Mouse (Mus musculus) T-cell, adult 2 months (primary cell): ENCODE data around the gene Slc15a4.

Source experiments
- DNase-seq: peaks from one replicate; pipeline ENCODE4 v3.0.0; 2022; ENCODE audit warnings: low spot score

Slc15a4 gene

DNA sequence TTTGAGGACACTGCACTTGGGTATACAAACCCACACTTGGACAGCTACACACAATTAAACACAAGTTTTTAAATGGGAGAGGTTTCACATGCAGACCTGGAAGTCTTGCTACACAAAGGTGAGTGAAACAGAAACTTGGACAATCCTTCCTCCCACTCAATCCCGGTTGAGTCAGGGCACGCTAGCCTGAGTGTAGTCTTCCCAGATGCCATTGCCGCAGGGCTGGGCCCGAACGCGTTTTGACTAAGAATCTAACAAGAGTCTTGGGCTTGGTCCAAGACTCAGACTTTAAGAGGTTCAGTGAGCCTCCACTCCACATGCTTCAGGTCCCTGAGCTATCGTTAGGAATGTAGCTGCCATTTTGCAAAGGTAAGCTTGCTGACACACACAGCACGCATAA, 12.3 kb downstream of the Slc15a4 start:
- no peak for DNase-seq

DNA sequence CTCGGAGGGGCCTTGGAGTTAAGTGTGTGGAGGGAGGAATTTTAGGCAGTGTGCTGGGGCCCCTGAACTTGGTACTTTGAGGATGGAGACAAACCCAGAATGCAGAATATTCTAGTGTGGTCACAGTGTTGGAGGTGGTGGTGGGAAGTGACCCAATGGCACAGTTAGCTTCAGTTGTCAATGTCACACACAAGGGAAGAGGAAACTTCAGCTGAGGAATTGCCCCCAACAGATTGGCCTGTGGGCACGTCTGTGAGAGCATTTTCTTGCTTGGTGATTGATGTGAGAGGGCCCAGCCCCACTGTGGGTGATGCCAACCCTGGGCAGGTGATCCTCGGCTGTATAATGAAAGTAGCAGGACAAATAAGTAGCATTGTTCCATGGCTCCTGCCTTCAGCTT, 13.9 kb downstream of the Slc15a4 start:
- no peak for DNase-seq

DNA sequence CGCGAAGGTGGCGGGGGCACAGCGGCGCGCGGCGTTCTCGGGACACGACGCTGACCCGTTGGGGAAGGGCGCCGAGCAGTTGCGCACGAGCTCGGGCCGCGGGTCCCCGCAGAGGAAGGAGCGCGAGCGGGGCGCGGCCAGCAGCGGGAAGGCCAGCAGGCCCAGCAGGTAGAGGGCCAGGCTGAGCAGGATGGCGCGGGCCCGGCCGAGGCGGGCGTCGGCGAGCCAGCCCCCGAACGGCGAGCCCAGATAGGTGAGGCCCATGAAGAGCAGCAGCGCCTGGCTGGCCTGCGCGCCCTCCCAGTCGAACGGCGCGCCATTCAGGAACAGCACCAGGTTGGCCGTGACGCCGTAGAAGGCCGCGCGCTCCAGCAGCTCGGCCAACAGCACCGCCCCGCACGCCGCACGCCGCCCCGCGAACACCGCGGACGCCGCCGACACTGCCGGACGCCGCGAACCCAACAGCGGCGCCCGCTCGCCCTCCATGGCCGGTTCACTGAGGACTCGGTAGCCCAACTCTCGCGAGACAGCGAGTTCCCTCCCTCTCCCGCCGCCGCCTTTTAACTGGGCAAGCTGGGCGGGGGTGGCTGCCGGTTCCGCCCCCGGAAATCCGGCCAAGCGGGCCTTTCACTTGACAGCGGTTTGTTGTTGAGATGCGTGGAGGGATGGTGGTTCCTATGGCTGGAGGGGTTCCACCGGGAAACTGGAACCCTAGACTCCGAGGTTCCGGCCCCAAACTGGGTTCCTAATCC, 15.6 kb downstream of the Slc15a4 start:
- peak; percentile 96 for DNase-seq

DNA sequence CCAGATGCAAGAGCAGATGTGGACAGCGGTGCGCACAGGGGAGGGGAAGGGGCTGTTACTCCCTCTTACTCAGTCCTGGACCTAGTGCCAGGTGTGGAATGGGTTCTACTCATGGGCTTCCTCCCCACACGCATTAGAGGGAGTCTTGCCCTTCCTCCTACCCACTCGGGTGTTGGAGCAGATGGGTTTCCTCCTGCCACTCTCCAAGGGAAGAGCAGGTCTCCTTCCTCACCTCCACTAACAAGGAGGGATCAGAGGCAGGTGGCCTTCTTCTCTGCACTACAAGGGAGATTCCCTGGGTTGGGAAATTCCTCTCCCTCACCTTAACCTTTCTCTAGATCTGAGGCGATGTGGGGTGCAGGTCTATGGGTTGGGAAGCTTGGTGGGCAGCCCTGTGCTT, 16.5 kb downstream of the Slc15a4 start:
- no peak for DNase-seq

DNA sequence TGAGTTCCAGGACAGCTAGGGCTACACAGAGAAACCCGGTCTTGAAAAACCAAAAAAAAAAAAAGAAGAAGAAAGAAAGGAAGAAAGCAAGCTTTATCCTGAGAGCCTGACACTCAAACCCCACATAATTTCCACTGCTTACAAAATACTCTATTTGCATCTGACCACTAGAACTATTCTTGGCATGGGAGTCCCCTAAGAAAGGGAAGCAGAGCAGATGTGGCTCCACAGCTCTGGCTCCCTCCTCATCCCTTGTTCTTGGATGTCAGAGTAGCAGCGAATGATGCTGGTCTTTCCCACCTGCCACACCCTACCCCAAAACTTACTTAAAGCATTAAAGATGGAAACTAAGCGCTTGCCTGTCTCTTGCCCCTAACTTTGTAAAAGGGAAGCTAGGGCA, 17.2 kb downstream of the Slc15a4 start:
- no peak for DNase-seq

DNA sequence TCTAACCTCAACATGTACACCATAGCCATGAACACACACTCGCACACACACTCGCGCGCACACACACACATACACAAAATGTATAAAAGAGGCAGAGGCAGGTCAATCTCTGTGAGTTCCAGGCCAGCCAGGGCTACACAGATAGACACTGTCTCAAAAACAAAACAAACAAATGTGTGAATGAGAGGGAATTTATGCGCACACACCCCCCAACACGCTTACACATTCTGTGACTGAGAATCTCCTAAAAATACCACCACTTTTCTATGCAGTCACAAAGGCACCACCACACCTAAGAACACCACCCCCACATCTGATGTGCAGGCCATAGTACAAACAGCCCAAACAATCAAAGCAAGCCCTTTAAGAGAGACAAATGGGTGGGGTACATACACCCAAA, 20.3 kb downstream of the Slc15a4 start:
- no peak for DNase-seq

DNA sequence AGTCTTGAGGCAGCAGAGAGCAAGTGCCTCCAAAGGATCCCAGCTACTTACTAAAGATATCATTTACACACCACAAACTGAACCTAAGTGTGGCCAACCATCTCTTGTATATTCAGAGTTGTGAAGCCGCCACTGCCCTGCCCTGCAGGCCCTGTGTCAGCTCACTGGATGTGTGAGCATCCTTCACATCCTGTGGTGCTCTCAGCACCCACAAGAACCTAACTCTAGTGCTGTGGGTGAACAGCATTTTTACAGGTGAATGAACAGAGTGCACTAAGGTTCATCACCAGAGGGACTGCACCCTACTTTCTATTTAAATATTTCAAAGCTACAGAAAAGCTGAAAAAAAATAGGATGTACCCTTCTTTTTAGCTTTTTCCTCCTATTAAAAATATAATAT, 20.8 kb downstream of the Slc15a4 start:
- no peak for DNase-seq

DNA sequence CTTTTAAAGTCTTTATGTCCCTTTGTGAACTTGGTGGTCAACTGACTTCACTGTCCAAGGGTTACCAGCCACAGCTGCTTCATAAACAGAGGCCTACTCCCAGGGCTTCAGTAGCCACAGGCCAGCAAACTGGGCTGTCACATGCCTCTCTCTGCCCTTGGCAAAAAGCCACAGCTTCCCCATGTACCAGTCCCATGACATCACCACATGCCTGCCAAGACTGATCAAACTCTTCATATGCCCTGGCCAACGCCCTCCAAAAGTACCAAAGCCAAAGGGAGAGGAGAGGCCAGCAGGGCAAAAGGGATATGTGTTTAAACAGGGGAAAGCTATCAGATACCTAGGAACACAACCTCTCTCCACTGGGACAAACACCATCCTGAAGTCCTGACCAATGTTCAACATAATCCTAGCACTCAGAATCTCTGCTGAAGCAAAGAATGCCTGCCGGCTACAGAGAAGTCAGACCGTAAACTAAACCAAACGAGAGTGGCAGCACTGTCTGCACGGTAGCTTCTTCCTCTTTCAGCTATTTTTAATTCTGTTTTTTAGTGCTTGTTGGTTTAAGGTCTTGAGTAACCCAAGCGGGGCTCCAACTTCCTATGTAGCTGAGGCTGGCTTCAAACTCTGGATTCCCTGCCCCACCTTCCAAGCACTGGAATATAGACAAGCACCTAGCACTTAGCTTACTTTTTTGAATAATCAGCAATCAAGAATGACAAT, 21.7 kb downstream of the Slc15a4 start:
- no peak for DNase-seq

DNA sequence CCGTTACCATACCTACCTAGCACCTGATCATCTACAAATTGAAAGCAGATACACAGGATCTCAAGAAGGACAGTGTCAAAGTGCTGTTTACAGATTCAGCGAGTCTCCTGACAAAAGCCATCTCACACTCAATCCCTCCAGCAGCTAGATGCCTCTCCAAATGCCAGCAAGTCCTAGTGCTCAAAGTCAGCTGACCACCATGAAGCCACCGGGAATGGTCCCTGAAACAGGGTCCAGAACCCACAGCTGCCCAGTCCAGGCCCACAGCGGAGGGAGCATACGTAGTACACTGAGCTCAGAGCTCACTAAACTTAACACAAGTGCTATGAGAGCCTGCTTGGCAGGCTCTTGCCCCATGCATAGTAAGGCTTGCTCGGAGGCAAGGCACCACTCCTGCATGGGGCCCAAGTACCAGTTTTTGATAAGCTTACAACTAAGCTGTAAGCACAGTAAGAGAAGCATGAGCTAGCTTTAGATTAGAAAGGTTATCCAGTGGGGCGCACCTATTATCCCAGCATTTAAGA, 23.4 kb downstream of the Slc15a4 start:
- DNase-seq, result no peak

DNA sequence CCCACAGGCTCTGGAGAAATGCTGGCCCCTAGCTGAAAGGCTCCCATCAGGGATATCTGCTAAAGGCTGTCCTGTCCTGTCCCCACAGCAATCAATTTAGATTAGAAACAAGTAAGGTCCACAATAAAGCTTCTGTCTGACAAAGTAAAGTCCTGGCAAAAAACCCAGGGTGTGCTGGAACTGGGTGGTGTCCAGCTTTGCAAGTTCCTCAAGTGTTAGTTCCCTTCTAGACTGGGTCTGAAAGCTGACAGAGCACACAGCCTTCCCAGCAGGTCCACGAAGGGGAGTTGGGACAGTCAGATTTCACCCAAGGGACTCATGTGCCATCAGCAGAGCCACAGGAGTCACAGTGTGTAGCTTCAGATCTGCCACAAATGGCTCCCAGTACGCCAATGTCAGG, 25.2 kb downstream of the Slc15a4 start:
- DNase-seq, result no peak

DNA sequence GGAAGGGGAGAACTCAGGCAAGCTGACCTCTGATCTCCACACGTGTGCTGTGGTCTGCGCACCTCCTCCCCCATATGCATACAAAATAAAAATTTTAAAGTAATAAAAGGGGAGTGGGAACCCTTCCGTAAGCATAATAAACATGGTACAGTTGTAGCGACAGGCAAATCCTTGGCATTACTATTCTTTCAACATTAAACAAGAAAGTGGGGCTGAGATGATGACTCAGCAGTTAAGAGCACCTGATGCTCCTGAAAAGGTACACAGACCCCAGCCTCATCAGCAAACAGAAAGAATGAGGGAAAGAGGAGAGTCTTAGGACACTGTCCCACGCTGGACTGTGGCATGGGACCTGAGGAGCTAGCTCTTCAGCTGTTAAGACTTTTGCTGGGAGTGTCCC, 29.7 kb downstream of the Slc15a4 start:
- DNase-seq, result no peak

DNA sequence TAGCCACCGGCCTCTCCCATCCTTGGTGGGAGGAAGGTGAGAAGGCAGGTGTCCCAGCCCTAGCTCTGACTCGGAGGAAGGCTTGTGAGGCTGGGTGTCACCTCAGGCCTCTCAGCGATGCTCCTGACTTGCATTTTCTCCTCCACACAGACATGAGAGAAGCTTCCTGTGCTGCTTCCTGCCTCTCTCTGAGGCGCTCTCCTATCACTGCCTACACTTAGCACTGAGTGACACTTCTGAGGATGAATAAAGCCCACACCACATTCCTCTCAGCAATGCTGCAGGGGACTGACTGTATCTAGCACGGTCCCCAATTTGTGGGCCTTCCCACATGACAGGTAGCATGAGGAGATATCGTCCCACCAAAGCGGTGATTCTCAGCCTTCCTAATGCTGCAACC, 35.8 kb downstream of the Slc15a4 start:
- no peak for DNase-seq

DNA sequence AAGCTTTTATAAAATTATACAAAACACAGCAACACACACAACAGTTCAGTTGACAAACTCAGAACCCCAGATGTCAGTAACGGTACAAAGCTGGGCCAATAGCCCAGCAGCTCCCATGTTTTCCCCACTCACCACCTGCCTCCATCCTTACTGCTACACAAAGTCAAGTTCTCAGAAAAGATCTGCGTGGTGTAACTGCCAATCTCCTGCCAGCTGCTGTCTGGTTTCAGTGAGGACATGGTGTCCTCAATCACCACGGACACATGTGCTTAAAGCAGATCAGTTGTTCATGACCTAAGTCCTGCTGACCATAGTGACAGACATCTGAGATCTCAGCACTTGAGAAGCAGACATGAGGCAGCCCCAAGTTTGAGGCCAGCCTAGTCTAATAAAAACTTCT, 37.0 kb downstream of the Slc15a4 start:
- no peak for DNase-seq

DNA sequence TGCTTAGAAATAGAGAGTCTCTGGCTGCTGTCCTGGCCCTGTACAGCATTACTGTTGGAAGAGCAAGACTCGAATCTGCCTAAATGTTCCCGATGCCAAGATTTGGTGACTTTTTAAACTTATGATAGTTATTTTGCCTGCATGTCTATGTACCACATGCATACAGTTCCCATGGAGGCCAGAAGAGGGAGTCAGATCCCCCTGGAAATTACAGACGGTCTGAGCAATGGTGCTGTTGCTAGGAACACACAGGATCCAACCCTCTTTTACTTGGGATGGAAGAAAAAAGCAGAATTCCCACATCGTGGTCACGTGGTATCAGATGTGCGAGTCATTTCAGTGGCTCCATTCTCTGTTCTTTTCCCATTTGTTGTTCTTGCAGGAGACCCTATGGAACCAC, 39.8 kb downstream of the Slc15a4 start:
- DNase-seq, result no peak

DNA sequence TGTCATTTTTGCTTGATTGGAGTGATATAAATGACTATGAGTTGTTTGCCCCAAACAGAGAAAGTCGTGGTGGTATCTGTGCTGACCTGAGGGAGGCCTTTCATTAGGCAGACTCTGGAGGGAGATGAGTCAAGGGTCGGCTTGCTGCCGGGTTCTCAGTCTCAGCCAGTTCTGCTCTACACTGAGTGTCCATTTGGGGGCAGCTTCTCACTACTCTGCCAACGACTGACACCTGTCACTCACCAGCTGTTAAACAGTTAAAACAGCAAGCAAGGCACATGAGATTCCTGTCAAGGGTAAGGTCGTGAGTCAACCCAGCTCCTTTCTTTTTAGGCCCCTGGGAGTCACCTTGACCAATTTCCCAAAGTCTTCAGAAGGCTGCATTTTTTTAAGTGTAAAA, 40.3 kb downstream of the Slc15a4 start:
- DNase-seq, result no peak

DNA sequence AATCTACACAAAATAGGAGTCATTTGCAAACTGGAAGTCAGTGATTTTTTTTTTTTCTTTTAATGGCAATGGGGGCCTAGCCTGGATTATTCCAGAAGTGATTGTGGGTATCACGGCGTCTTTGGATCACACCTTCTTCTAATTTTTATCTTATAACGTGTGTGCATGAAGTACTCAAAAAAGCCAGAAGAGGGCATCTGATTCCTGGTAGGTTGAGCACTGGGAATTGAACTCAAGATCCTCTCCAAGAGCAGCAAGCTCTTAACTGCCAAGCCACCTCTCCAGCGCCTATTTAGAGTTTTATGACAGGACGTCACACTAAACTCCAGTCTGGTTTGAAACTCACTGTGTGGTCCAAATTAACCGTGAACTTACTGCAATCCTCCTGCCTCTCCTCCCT, 44.8 kb downstream of the Slc15a4 start:
- DNase-seq, result no peak

DNA sequence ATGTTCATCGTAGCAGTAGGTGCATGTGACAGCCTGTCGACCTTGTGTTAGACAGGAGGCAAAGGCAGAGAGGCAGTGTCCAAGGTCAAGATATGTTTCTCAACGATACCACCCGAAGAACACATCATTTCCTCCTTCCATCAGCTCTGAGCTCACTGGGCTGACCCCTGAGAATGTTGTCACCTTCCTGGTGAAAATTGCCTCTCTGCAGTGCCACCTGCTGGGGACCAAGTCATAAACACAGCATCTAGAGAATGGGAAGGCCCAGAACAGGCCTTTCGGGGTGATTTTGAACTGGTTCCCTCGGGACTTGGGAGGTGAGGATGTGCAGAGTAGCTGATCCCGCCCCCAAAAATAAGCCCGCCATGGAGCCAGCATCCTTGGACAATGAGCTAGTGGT, 49.0 kb downstream of the Slc15a4 start:
- no peak for DNase-seq

DNA sequence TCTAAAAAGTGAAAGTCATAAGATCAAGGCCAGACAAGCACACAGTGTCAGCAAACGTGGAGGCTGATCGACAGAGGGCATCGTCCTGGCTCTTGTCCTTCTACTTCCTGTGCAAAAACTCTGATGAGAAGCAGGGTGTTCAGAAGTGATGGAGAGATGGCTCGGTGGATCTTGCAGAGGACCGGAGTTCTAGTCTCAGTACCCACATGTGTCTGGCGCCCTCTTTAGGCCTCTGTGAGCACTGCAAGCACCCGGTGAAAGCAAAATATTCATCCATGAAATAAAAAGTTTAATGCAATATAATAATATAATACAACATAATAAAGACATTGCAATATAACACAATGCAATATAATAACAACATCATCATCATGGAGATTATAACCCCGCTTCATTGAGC, 55.3 kb downstream of the Slc15a4 start:
- no peak for DNase-seq

DNA sequence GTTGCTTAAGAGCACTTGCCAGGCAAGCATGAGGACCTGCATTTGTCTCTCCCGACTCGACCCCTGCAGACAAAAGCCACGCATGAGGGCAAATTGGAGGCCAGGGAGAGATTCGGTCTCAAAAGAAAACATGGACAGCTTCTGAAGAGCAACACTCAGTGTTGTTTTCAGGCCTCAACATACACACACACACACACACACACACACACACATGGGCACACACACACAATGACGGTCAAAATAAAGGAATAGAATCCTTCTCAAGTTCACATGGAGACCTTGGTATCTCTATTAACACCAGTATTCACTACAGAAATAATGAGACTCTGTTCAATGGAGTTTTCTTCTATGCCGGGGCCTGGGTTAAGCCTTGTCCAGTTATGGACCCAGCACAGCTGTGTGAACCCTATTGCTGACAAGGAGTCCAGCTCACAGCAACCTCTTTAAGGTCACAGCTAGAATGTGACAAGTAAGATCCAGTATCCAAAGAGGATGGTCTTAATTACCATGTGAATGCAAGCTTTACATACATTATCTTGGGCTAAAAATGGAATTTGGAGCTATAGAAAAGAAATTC, 65.4 kb downstream of the Slc15a4 start:
- DNase-seq, result no peak

DNA sequence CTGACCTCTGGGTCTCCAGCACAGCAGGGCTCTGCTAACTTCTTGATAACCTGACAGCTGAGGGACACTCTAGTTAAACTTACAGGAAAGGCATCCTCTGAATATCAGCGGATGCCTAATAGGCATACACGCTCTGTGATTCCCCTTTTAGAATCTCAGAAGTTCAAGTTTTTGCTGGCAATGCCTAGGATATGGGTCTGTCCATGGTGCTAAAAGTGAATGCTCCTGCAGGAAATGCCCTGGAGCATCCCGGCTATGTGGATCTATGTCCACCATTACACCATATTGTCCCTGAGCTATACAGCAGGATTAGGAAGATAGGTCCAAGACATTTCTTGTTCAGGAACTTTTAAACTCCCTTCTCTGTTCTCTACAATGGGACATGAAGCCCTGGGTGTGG, 71.6 kb downstream of the Slc15a4 start:
- no peak for DNase-seq

DNA sequence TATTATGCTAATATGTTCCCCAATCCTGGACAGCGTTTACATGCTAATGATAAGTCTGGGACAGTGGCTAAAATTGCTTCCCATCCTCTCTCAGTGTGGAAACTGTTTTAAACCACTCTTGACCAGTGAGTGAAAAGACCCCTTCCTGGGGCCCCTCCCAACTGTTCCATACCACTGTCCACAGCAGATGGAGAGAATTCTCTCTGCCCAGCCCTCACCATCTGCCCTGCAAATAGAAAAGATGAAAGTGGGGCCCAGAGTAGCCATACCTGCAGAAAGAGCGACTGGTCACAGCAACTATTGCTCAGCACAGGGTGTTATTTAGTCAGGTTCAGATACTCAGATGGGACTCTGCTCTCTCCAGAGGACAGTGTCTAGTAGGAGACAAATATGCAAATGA, 84.6 kb downstream of the Slc15a4 start:
- DNase-seq, result no peak

DNA sequence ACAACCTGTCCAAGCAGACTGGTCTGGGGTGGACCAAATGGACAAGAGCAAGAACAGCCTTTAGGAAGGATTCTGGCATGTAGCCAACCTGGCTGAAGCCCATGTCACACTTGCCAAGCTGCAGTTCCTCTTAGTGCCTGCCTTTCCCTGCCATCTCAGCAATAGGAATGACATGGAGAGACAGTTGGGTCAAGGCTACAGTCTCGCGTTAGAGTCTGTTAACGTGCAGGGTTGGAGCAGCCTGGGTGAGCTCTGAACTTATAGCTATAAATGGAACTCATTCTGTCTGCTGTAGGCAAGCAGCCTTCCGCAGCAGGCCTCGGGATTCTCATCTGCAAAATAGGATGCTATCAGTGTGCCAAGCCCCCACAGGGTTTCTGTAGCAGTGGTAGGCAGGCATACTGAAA, 86.1 kb downstream of the Slc15a4 start:
- DNase-seq, result no peak
